Mouse (Mus musculus) kidney, adult 18-20 months (tissue): ENCODE measurements around the gene Atrip.

ENCODE experiments used
- DNase-seq: peaks from one replicate; pipeline ENCODE4 v3.0.0; 2021

The Atrip gene

DNA sequence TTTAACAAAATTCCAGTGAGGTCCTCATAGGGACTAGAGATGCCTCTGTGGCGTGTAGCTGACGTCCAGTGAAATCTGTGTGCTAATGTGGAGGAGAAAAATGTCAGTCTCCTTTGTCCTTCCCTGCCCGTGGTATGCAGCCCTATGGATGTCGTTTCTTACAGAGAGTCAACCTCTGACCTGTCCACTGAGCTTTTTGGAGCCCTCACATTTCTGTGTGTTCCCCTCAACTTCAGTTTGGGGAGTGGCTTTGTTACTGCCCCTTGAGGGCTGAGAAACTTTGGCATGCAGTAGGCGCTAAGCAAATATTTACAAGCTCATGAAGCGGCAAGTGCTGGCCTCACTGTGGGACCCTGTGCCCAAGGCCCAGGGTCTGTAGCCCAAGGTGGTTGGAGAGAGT, 23.4 kb upstream of the Atrip start:
- no peak for DNase-seq

DNA sequence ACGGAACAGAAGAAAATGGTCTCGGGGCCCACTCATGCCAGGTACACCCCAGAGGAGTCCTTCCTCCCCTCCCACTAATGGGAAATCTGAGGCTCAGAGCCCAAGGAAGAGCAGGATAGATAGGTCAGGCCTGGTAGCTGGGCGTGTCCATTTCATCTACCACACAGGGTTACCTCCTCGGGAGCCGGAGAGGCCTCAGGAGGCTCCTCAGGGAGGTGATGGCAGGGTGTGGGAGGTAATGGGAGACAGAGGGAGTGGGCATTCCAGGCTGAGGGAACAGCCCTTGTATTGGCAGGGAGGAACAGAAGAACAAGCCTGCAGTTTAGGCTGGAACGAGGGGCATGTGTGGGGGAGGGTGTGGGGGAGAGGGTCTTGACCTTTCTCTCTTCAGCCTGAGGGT, 22.9 kb upstream of the Atrip start:
- no peak for DNase-seq

DNA sequence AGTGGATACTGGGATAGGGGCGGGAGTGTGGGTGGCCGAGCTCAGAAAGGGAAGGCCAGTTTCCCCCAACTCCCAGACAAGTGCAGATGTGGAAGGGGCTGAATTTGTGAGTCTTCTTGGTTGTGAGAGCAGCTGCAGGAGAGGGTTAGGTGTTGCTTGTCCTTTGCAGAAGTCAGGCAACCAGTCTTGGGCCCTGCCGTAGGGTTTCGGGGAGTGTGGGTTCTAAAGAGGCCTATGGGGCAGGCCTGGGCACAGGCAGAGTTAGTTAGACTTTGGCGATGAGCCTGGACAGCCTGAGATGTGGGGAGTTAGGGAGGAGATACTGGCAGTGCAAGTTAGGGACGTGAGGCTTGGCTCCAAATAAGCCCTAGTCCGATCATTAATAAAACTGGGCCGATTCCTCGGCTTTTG, 22.3 kb upstream of the Atrip start:
- DNase-seq: peak; percentile 38

DNA sequence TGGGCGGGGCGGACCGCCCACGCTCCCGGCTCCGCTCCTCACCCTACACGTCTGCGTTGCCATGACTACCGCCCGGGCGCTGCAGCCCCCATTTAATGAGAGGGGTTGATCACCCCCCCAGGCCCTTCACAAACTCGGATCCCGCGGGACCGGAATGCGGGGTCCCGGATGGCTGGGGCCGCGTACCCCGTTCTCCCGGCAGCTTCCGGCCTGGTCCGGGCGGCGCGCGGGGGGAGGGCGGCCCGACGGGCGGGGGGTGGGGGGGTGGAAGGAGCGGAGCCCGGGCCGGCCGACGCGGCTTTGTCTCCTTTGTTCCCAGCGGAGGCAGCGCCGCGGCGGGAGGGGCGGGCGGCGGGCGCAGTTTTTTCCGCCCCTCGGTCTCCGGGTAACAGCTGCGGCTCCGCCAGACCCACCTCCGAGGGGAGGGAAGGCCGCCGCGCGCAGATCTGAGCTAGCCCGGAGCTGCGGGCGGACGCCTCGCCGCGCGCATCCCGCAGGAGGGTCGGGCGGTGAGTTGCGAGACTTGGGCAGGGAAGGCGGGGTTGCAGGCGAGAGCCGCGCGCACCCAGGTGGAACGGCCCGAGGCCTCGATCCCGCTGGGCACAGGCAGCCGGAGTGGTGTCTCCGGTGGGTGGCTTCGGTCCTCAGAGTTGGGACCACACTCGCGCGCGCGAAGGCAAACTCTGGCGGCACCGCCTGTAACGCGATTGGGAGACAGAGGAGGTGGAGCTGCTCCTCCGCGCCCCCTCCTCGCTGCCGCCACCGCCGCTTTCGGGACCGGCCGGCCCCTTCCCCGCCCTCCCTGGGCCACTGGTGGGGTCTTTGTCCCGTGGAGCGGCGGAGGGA, 21.4 kb upstream of the Atrip start, which contains the start of gene Plxnb1:
Gene Plxnb1, plus strand, starts transcription at position 253 of the 846 bp plus-strand sequence.
- peak; percentile 76 for DNase-seq

DNA sequence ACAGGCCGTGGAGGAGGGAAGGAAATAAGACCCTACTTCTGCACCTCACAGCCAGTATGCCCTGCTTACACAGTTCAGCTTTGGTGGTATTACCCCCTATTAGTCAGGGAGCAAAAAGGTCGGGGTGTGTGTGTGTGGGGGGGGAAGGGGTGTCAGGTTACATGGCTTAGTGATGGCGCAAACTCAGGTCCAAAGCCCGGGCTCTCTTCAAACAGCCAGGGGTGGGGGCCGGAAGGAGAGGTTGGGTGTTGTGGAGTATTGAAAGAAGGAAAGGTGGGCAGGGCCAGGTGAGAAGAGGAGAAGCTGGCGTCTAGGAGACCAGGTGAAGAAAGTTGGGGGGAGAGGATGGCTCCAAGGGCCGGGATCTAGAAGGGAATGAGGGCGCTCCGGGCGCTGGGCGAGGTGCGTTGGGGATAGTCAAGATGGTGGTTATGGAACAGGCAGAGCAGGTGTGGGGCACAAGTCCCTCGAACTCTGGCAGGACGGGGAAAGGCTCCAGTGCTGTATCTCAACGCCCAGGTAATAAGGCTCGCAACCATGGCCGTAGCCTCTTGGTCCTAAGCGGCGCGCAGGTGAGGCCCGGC, 20.7 kb upstream of the Atrip start:
- no peak for DNase-seq

DNA sequence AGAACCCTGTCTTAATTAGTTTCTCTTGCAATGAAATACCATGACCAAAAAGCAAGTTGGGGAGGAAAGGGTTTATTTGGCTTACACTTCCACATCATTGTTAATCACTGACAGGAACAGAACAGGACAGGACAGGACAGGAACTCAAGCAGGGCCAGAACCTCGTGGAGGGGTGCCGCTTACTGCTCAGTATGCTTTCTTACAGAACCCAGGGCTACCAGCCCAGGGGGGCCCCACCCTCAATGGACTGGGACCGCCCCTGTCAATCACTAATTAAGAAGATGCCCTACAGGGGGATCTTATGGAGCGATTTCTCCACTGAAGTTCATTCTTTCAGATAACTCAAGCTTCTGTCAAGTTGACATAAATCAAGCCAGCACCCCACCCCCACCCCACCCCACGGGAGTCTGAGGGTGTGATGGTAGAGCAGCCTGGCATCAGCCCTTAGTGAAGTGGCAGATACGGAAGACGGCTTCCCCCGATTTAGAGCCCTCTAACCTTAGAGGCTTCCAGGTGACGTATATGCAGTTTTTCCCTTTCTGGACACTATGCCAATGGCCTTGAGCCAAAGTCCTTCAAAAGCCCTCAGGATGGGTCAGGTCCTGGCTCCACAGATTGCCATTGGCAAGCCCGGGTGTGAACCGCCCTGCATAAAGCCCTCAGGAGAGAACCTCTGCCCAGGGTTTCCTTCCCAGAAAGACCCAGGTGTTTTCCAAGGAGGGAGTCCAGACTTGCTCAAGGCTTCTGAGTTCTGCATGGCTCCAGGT, 20.0 kb upstream of the Atrip start:
- DNase-seq: peak; percentile 65

DNA sequence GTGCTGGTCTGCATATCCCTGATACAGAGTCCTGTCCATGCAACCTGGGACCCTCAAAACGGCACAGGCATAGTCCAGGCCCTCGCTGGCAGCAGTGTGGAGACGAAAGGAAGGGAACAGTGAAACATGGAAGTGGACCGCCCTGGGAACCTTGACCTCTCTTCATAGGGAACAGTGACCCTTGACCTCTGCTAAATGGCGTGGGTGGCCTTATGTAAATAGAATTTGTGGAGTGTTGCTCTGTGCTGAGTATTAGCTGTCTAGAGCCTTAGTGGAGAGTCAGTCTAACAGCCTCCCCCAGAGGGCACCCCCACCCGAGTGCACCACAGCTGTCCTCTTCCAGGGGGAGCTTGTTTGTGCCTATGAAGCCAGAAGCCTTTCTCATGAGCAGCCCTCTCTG, 18.9 kb upstream of the Atrip start:
- peak; percentile 38 for DNase-seq

DNA sequence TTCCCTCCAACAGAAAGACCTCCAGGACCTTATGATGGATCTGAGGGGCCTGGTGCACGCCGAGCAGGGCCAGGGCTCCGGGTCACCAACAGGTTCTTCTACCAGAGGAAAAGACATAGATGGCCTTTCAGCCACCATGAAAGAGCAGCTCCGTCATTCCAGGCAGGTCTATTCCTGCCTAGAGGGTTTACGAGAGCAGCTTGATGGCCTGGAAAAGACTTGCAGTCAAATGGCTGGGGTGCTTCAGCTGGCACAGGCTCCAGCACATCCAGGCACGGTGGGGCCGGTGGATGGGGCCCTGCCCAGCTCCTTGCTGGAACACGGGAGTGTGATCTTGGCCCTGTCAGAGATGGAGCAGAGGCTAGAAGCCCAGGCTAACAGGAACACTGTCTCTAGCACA, 17.9 kb upstream of the Atrip start:
- DNase-seq: no peak

DNA sequence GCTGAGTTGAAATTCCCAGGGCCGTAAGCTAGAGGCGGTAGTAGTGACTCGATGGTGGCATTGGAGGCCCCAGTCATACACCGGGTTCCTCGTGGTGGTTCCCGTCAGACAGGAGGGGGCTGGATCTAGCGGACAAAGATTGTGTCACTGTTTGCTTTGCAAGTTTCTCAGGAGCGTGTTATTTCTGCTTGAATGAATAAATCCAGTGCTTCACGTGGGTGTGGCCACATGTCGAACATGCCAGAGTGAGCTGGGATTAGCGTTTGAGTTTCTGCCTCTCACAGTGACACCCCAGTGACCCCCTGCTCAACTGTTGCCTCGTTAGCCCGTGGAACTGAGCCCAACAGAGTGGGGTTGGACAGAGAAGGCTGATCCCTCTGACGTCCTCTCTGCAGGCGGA, 16.5 kb upstream of the Atrip start:
- DNase-seq: no peak

DNA sequence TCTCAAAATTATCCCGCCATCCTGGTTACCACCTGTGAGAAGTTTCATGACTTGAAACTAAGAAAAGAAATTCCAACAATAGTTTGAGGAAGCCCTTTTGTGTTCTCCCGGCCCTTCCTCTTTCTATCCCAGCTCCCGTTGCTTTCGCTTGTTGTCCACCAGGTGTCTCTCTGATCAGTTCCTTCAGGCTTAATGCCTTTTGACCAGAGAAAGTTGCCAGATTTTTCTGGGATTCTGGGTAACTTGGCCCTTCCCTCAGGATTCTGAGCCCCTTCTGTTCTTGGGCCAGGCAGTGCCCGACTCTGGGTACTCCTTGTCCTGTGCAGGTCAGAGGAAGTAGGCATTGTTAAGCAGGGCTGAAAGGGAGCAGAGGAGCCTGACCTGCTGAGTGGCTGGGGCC, 14.1 kb upstream of the Atrip start:
- peak; percentile 38 for DNase-seq

DNA sequence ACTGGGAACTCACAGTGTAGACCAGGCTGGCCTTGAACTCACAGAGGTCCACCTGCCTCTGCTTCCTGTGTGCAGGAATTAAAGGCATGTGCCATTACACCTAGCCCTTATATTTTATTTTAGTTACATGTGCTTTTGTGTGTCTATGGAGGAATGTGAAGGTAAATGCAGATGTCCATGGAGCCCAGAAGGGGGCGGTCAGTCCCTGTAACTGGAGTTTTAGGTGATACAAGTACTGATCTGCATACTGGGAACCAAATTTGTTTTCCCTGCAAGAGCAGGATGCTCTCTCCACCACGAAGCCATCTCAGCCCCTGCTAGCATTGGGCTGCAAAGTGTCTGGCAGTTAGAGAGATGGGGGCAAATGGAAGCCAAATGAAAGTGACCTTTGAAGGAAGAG, 11.0 kb upstream of the Atrip start:
- DNase-seq: no peak

DNA sequence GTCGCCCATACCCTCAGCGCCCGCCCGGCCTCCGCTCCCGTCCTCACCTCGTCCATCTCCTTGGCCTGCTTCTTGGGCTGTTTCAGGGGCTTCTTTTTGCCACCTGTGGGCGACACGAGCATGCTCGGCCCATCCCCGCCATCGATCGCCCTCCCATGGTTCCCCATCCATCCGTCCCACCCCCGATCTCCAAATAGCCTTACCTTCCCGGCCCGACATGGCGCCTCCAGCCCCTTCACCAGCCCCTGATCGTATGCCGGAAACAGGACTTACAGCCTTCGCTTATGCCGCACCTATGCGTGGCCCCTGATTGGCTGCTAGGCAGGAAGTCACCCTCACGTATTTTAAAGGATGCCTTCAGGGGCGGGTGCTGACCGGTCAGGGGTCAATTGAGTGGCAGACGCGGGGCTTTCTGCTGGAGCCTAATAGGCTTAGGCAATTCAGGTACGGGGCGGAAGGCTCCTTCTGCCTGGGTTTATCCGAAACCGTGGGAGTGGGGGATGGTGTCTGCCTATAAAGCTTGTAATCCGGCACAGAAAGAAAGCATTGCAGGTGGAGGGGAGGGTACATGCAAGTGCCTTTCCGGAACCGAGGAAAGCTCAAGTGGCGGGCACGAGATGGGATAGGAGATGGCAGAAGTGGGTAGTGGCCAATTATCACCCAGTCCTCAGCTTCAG, 8.3 kb upstream of the Atrip start, which contains the start of the genes Ccdc51 and Tma7:
Gene Ccdc51, plus strand, starts transcription at position 370 of the 677 bp plus-strand sequence.
Gene Tma7, minus strand, starts transcription at position 464 of the 677 bp plus-strand sequence.
- DNase-seq: peak; percentile 87

DNA sequence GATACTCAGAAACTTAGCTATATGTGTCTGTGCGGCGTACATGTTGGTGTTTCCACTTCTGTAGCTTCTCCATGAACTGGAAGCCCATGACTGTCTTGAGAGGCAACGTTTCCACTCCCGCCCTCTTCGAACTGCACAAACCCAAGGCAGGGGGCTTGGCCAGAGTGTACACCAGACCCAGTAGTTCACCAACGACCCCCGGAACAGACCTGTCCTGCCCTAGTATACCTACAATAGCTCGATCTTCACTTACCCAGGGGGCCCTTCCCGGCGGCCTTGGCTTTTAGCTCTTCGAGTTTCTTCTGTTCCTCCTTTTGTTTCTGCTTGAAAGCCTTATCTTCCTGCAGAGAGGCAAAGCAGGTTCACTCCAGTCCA, 7.8 kb upstream of the Atrip start:
- DNase-seq: no peak

DNA sequence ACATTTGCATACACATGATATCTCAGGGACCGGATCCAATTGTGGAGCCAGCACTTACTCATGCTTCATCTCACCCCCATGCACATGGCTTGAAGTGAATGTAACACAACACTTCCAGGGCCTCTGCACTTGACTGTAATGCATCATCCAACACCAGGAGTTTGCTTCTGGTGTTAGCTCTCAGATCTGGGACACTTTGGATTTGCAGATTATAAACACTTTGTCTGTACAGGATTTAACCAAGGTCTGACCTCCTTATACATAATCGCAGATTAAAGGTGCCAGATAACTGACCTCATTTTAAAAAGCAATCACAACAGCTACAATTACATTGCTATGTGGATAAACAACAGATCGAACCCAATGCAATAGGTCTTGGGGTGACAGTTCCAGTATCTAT, 6.6 kb upstream of the Atrip start:
- no peak for DNase-seq

DNA sequence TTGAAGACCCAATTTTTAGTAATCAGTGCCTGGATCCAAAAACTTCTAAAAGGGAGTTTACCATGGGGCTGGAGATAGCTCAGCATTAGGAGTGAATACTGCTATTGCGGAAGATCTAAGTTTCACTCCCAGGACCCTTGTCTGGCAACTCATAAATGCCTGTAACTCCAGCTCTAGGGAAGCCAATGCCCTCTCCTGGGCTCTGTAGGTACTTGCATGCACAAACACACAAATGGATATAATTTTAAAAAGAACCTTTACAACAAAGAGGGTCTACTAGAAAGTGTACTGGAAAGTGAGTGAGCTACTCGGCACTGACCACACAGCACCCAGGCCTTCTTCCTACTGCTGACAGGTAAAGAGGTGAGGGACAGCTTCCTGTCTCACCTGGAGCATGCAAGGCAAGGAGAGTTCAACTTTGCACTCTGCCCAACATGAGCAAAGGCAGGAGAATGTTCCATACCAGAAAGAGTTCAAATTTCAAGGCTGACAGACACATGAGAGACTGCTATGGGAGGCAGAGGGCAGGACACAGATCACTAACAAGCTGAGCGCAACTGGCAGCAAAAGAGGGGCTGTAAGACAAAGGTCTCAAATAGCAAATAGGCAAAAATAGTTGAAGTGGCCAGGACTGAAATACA, 5.7 kb downstream of the Atrip start:
- DNase-seq: no peak

DNA sequence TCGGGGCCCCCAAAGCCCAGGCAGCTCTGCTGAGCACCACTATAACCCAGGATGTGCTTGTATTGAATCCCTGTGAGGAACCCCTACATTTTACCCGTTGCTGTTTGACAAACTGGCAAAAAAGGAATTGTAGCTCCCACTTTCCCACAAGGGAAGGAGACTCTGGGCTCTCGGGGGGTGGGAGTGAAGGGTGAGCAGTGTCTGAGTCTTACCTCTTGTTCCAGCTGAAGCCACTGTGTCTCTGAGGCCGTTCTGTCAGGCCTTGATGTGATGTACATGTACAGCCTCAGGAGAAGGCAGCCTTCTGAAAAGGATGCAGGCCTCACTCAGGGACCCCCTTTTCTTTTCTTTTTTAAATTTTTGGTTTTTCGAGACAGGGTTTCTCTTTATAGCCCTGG, 13.0 kb downstream of the Atrip start:
- no peak for DNase-seq

DNA sequence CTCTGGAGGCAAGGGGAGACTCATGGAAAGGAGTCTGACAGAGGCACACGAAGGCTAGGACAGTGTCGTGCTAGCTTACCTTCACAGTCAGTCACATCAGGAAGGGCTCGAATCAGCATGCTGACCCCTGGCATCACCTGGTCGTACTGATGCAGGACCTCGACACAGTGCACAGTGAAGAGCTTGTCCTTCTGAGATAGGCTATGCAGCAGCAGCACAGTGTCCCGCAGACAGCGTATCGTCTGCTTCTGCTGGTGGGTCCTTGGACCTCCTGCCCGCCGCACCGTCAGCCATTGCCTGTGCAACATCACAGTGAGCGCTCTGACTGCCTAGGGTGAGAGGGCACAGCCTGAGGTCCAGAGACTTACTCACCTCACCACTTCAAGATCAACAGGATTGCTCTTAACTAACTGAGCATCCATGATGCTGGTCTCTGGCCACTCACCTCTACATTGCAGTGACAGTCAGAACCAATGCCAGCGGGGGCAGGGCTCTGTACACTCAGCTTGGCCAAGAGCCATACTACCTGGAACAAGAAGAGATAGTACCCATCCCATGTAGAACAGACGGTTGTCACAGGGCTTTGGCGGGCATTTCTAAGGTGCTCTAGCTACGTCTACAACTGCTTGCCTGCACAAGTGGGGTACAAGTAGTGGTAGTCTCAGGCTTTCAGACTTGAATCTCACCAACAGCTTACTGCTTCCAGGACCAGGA, 13.6 kb downstream of the Atrip start:
- no peak for DNase-seq

DNA sequence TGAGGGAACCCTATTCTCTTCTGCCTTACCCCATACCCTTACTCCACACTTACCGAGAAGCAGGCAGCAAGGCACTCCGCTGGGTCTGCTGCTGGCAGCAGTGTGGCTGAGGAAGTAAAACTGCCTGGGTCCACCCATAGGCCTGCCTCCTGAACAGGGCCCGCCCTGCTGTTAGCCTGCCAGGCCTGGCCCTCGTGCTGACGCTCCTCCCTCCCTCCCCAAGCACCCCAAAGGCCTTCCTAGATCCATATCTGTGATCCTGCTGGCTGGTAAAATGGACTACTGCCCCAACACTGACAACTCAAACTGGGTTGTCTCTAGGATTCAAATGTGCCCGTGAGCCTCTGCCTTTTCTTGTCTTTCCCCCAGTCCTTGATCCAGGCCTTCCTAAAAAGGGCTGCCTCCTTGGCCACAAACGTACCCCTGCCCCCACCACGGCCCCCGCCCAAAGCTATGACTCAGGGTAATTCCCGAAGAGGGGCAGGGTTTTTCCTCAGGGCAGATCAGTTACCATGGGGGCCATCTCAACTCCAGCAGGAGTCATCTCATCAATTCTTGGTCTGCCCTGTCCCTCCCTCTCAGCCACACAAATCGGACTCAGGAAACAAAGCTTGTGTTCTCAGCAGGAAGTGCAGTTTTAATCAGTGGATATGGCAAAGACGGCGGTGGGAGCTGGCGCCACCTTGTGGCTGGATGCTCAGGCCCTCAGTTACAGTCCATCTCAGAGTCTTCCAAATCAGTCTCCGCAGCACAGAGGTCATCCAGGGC, 14.6 kb downstream of the Atrip start, which contains the start of gene Trex1:
Gene Trex1, minus strand, starts transcription at position 599 of the 768 bp plus-strand sequence.
- peak; percentile 93 for DNase-seq

DNA sequence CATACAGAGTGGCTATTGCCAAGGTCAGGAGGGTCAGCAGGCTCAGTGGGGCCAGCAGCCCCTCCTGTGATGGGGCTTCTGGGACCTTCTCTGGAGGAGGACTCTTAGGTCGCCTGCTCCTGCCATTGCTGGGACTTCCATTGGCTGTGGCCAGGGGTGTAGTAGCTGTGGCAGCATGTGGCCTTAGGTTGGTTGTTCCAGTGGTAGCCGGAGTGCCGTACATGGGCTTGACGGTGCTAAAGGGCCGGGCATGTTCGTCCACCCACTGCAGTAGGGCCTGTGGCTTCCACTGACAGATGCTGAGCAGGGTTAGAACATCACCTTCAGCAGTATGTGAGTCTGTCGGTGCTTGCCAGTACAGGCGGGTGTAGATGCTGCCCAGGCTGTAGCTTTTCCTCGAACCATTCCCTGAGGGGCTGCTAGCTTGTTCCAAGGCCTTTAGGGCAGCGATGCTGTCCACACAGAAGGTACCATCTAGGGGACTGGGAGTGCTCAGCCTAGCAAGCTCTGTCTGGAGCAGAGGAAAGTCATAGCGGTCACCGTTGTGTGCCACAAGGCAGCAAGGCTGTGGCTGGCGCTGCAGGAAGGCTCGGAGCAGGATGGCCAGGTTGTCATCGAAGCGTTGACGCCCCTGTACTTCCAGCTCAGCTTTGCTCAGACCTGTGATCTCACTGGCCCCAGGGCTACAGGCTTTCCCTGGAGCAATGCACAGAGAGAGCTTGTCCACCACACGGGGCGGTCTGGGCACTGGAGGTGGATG, 15.7 kb downstream of the Atrip start:
- no peak for DNase-seq

DNA sequence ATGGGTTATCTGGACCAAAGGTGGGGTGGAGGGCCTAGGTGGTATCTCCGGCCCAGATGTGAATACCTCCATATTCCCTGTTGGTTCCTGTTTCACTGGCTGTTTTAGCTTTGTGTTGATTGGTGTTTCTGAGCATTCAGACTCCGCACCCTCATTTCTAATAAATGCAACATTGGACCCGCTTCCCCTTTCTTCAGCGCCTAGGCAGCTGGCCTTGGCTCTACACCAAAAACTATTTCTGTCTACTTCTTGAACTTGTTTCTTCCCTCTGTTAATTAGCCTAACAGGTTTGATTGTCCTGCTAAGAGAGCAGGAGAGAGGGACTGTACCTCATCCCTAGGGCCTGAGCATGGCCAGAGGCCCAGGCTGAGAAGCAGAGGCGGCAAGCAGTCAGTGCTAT, 16.4 kb downstream of the Atrip start:
- no peak for DNase-seq
